Mouse (Mus musculus) heart, adult 11 months (tissue): ENCODE results near the gene Grm4.

Experiments used
- DNase-seq: peaks from one replicate; pipeline ENCODE4 v3.0.0; 2022

Grm4 gene

DNA sequence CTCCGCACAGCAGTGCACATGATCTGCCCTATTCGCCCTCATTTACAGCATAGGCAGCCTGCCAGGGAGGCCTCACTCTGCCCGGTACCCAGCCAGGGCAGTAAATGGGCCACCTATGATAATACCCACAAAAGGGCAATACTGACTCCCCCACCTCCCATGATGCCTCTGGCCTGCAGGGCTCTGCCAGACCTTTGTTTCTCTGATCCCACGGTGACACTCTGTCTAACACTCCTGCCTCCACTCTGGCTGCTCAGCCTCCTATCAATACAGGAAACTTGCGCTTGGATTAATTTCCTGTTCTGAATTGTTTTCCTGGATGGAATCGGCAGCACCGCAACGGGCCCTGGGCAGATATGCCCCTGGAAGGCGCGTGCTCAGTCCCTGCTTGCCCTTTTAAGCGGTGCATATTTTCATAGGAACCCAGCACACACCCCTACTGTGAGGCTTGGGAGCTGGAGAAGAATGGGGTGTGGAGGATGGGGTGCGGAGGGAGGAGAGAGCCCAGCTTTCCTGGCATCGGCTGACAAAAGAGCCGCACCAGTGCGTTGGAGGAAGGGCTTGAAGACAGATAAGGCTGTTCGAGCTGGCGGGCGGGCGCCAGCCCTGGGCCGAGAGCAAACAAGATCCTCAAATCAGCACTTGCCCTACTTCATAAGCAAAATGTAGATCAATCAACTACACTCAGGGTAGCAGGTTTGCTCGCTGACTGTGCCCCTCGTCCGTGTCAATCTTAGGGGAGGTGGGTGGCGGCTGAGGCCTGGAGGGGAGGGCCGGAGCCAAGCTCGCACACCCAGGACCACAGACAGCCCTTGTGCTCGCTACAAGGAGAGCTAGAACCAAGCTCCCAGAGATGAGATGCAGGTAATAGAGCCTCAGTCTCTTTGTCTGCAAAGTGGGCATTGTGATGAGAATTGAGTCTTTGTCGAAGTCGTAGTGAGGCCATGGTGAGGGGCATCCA is 40.8 kb downstream of the Grm4 start:
- peak; percentile 95 for DNase-seq

- DNase-seq, result no peak
Observed at GRCm38 (mm10) chr17:27475650-27476049, 45.6 kb downstream of the Grm4 start.

- no peak for DNase-seq
Observed at GRCm38 (mm10) chr17:27466620-27467019, 54.6 kb downstream of the Grm4 start.

GRCm38 (mm10) chr17:27465924-27466323 is 55.3 kb downstream of the Grm4 start:
- no peak for DNase-seq

GRCm38 (mm10) chr17:27464327-27464962 is 56.8 kb downstream of the Grm4 start:
- DNase-seq, result no peak

GRCm38 (mm10) chr17:27459979-27460378 is 61.2 kb downstream of the Grm4 start:
- DNase-seq, result no peak

GRCm38 (mm10) chr17:27459241-27459640 is 62.0 kb downstream of the Grm4 start:
- DNase-seq, result no peak

DNA sequence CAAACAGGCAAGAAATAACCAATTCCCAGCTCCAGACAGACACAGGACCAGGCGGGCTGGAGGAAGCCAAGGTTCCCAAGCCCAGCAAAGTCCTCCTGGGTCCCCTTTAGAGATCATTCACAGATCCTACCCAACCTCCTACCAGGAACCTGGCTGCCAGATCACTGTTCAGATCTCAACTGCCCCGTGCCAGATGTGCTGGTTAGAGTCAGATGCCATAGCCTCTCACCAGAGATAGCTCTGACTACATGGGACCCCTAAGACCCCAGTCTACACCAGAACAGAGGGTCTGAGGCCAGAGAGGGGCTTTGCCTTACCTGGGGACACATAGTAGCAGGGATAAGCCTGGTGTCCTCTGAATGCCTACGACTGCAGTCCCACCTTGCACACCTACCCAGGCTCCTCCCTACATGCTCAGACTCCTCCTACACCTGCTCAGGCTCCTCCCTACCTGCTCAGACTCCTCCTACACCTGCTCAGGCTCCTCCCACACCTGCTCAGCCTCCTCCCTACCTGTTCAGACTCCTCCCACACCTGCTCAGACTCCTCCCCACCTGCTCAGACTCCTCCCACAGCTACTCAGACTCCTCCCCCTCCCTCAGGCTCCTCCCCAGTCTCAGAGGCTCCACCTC is 63.2 kb downstream of the Grm4 start:
- no peak for DNase-seq

- DNase-seq, result no peak
Observed at GRCm38 (mm10) chr17:27457038-27457577, 64.1 kb downstream of the Grm4 start.

DNA sequence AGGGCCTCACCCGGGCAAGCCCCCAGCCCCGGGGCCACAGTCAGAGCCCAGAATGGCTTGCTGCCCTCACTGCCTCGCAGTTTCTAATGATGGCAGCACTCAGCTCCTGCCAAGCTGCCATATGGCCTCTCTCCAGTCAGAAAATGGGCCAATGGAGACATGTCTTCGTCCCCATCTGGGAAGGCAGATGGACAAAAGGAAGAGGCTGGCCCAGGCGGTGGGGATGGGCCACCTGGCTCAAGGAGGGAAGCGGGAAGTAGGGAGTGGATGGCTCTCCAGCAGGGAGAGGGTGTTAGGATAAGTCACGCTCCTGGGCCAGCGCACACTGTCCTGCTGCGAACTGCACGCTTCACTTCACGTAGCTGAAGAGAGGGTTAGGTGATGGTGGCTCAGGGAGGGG is 64.8 kb downstream of the Grm4 start:
- DNase-seq, result no peak

GRCm38 (mm10) chr17:27455012-27455784 is 66.0 kb downstream of the Grm4 start:
- DNase-seq, result no peak

GRCm38 (mm10) chr17:27454396-27454795 is 66.8 kb downstream of the Grm4 start:
- no peak for DNase-seq

DNA sequence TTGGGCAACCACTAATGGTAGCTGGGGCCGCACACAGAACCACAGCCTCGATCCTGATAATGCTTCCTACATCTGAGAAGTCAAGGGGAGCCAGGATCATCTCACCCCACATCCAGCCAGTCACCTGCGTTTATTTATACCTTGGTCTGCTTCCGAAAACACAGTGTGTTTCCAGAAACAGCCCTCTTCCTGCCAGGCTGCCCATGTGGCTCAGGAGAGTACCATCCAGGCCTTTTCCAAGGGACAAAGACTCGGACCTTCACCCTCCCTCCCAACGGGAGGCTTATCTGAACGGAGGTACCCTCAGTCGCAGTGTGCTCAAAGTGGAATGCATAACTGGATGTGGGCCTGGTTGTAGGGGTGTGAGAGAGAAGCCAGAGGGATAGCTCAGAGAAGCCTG is 68.2 kb downstream of the Grm4 start:
- DNase-seq, result no peak

DNA sequence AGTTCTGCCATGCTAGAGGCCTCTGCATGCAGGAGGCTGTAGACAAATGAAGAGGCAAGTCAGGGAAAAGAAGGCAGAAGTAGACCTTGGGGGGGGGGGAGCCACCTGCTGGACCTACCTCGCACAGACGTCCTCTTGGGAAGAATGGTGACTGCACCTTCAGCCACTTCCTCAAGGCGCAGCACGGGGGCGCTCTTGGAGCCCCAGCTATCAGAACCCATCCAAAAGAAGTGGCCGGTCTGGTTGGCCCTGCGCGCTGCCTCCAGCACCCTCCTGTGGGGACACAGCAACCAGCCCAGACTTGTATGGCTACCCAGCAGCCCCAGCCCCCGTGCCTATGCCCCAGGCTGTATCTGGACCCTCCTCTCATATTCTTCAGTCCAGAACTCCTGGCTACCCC is 69.4 kb downstream of the Grm4 start:
- no peak for DNase-seq

- no peak for DNase-seq
Observed at GRCm38 (mm10) chr17:27451216-27451615, 70.0 kb downstream of the Grm4 start.

- no peak for DNase-seq
Observed at GRCm38 (mm10) chr17:27449757-27450330, 71.4 kb downstream of the Grm4 start.

GRCm38 (mm10) chr17:27448749-27449148 is 72.5 kb downstream of the Grm4 start:
- DNase-seq, result no peak

DNA sequence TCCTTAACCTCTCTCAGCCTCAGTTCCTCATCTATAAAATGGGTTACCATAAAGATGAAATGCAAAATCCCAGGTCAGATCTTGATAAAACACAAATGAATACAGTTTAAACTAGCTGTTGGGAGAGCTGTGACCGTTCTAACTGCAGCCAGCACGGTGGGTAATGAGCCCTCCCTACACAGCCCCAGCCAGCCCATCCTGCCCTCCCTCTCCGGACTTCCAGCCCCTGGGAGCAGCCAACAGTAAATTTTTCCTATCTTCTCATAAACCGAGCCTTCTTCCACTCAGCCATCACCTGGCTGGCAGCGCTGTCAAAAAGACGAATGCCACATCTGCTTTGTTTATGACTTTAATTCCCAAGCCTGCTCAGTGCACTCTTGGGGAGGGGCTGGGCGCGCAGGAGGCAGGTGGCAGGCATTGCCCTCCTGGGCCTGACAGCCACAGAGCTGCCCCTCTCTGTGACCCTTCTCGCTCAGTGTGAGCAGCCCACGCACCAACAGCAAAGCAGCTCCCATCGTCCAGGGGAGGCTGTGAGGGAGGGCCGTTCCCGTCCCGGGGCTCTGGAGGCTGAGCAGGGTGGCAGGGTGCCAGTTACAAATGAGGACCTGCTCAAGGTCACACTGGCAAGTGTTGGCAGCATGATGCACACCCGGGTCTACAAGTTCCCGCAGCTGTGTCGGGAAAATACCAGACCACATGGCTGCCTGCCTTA is 75.7 kb downstream of the Grm4 start:
- DNase-seq, result peak; percentile 94

GRCm38 (mm10) chr17:27442538-27443113 is 78.6 kb downstream of the Grm4 start:
- no peak for DNase-seq

DNA sequence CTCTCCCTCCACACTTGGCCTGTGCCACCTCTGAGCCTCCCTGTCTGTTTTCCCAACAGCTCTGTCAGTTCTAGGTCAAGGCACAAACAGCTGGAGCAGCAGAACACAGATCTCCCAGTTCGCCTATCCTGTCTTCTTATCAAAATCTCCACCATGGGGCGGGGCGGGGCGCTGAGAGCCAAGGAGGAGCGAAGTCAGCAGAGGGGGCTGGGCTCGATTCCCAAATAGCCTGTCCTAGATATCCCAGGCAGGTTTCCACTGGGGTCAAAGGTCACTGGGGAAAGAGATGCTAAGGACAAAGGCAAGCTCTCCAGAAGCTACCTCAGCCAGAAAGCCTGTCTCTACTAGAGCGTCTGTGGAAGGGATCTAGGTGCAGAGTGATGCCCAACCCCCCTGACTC is 79.4 kb downstream of the Grm4 start:
- no peak for DNase-seq

DNA sequence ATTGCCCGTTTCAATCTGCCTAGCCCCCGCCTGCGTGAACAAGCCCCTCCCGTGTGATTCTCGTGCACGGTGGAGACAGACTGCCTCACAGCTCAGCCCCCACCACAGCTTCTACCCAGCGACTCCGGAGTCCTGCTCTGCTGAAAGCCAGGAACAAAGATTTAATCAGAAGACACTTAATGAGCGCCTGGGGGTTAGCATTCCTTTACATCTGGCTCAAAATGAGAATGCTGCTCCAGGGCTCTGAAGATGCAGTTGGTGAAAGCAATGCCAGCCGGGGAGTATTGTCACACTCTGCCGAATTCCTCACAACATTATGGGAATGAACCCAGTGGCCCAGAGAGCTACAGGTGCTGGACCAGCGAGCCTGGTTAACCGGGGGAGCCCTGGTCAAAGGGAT is 85.4 kb downstream of the Grm4 start:
- DNase-seq, result no peak
